Mouse (Mus musculus): ENCODE results near the gene Gm11634.
"Not testable (repeated sequence)": the region's sequence is repeated elsewhere in the genome, so short reads cannot be mapped to it uniquely, and the experiment has no call there.

Gm11634 gene

DNA sequence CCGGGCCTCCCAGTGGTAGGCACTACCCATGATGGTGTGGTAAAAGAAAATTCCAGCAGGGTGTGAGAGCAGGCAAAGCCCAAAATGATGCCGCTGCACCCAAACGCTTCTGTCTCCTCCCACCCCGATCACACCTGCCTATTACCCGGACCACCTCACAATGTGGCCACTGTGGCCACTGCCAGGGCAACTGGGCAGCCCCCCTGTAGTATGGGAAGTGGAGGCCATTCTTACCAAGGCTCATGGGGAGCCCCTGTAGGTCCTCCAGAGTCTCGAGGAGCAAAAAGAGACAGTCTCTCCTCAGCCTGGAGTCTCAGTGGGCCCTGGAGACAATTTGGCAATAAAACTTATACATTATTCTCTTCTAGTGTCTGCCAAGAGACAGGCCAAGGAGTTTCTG, at the start of gene Gm11634:
Gm11634 (minus strand) TSS at position 101 of the 400 bp plus-strand sequence.
- DNase-seq (ENCODE audit: low spot score) = no peak

DNA sequence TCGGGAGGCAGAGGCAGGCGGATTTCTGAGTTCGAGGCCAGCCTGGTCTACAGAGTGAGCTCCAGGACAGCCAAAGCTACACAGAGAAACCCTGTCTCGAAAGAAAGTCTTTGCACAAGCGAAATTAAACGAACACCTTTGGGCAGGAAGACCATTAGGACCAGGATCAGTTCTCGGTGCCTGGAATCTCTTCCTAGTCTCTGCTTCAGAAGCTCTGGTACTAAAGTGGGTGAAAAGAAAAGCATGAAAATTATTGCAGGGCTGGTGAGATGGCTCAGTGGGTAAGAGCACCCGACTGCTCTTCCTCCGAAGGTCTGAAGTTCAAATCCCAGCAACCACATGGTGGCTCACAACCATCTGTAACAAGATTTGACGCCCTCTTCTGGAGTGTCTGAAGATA, 48.0 kb upstream of the Gm11634 start:
- DNase-seq (ENCODE audit: low spot score) = not testable (repeated sequence)

DNA sequence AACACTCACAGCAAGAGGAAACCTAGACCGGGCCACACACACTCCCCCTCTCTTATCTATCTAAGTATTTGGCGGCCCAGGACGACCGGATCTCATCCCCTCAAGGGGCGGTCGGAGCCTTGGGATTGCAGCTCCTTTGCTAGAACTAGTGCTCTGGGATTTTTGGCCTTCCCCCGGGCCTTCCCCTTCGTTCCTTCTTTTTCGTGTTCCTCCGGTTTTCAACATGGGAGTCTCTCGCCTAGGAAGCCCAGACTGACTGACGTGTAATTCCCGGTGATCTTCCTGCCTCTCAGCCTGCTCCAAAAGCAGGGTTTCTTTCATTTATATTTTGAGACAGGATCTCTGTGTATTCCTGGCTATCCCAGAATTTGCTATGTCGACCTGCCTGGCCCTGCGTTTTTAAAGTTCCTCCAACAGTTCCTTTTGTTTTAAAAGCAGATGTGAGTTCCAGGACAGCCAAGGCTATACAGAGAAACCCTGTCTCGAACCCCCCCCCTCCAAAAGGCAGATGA, 47.3 kb upstream of the Gm11634 start:
- not testable (repeated sequence) for DNase-seq (ENCODE audit: low spot score)

DNA sequence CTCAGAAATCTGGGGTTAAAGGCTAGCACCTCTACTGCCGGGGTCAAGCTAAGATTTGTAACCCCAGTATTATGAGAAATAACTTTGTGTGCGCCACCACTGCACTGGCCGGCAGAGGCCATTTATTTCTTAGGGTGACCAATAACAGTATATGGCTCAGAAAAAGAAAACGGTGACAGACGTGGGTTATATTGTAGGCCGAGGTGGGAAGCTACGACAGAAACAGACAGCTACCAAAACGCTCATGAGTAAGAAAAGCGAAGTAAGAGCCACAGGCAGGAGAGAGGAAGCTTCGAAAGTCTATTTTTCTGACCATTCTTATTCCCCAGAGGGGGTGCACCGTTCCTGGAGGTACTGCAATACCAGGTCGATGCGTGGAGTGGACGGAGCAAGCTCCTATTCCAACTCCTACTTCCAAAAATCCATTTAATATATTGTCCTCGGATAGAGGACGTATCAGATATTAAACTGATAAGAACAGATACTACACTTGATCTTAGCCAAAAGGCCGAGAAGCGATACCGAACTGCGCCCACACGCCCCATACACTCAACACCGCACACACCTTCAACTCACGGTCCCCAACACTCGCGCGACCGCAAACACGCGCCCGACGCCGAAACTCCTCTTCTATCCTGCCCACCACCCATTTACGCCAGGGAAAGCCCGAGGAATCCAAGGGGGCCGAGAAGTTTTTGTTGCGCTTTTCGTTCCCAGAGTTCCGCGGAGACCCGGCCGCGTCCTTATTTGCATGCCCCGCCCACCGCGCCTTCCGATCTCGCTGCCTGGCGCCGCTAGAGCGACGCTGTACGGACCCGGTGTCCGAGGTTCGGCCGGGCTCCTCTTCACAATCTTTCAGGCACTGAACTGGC, 46.6 kb upstream of the Gm11634 start:
- DNase-seq (ENCODE audit: low spot score) = peak; percentile 88

DNA sequence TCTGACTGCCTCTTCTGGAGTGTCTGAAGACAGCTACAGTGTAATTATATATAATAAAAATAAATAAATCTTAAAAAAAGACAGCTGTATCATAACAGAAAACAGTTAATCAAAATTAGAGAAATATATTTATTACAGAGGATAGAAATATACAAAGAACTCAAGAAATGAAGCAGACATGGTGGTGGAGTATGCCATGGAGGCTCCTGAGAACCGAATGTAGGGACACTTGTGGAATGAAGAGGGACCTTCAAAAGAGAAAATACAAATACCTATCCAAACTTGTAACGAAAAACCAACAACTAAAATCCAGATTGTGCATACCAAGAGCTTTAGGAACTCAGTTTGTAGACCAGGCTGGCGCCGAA, 46.0 kb upstream of the Gm11634 start:
- not testable (repeated sequence) for DNase-seq (ENCODE audit: low spot score)

DNA sequence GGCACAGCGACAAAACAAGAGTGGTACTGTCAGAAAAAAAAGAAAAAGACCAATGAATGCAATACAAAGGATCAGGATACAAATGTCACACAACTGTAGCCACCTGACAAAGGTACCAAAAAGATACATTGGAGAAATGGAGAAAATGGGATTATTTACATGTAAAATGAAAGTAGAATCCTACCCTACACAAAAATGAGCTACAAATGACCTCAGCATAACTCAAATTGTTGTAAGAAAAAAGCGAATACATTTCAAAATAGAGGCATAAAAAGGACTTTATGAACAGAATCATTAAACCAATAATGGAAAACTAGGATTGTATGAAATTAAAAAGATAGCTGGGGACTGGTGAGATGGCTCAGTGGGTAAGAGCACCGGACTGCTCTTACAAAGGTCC, 45.5 kb upstream of the Gm11634 start:
- no peak for DNase-seq (ENCODE audit: low spot score)

DNA sequence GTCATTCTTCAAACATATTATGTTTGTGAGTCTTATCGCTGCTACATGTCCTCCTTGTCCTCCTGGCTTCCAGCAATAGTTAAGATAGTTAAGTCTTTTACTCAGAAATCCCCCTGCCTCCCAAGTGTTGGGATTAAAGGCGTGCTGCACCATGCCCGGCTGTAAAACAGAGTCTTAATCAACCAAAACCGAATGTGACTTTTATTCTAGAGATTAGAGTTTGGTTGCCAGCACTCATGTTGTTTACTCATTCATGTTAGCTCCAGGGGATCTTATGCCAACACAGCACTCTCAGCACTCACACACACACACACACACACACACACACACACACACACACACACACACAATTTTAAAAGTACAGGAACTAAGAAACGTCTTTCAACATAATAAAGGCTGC, 43.9 kb upstream of the Gm11634 start:
- no peak for DNase-seq (ENCODE audit: low spot score)

DNA sequence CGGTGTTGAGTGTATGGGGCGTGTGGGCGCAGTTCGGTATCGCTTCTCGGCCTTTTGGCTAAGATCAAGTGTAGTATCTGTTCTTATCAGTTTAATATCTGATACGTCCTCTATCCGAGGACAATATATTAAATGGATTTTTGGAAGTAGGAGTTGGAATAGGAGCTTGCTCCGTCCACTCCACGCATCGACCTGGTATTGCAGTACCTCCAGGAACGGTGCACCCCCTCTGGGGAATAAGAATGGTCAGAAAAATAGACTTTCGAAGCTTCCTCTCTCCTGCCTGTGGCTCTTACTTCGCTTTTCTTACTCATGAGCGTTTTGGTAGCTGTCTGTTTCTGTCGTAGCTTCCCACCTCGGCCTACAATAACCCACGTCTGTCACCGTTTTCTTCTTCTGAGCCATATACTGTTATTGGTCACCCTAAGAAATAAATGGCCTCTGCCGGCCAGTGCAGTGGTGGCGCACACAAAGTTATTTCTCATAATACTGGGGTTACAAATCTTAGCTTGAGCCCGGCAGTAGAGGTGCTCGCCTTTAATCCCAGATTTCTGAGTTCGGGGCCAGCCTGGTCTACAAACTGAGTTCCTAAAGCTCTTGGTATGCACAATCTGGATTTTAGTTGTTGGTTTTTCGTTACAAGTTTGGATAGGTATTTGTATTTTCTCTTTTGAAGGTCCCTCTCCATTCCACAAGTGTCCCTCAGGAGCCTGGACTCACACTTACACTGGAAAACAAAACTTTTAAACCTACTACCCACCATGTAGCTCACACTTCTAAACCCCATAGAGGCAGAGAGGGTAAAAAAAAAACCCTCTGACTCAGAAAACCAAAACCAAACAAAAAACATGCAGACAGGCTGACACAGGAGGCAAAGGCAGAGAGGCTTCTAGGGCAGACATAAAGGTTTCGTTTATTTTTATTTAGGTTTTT, 42.9 kb upstream of the Gm11634 start:
- DNase-seq (ENCODE audit: low spot score) = peak; percentile 87

DNA sequence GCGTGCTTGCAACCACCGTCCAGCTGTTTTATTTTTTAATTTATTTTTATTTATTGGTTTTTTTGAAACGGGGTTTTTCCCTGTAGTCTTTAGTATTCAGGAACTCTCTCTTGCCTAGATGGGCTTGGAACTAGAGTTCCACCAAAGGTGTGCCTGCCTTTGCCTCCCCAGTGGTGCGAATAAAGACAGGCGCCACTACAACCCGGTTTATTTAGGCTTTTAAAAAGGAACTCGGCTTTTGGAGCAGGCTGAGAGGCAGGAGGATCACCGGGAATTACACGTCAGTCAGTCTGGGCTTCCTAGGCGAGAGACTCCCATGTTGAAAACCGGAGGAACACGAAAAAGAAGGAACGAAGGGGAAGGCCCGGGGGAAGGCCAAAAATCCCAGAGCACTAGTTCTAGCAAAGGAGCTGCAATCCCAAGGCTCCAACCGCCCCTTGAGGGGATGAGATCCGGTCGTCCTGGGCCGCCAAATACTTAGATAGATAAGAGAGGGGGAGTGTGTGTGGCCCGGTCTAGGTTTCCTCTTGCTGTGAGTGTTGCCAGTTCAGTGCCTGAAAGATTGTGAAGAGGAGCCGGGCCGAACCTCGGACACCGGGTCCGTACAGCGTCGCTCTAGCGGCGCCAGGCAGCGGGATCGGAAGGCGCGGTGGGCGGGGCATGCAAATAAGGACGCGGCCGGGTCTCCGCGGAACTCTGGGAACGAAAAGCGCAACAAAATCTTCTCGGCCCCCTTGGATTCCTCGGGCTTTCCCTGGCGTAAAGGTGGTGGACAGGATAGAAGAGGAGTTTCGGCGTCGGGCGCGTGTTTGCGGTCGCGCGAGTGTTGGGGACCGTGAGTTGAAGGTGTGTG, 42.0 kb upstream of the Gm11634 start:
- DNase-seq (ENCODE audit: low spot score) = peak; percentile 78

DNA sequence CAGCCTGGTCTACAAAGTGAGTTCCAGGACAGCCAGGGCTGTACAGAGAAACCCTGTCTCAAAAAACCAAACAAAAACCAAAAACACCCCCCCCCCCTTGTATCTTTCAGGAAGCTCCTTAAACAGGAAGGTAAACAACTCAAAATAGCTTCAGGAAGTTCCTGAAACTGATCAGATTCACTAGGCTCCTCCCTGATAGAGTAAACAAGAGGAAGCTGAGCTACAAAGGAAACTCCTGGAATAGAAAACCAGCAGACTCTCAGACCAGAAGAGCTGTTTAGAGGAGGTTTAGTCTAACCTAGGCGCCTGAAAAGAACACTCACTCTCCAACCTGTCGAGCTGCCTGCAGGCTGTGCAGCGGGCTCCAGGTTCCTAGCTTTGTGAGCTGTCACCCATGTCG, 40.7 kb upstream of the Gm11634 start:
- DNase-seq (ENCODE audit: low spot score) = no peak

DNA sequence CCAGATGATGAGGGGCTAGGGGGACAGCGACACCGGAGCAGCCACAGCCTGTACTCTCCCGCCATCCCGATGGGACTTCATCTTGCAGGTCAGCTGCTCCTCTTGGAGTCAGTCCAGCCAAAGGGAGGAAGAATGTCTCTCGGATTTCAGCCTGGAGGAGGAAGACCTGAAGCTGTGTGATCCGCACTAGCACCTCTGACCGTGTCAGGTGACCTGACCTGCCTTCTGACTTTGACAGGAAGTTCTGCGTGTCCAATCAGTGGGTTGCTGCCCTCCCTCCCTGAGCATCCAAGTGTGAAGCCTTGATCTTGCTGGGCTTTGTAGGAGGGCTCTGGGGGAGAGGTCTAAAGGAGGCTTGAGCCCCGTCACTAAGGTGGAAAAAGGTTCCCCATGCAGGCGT, 36.6 kb upstream of the Gm11634 start:
- no peak for DNase-seq (ENCODE audit: low spot score)

DNA sequence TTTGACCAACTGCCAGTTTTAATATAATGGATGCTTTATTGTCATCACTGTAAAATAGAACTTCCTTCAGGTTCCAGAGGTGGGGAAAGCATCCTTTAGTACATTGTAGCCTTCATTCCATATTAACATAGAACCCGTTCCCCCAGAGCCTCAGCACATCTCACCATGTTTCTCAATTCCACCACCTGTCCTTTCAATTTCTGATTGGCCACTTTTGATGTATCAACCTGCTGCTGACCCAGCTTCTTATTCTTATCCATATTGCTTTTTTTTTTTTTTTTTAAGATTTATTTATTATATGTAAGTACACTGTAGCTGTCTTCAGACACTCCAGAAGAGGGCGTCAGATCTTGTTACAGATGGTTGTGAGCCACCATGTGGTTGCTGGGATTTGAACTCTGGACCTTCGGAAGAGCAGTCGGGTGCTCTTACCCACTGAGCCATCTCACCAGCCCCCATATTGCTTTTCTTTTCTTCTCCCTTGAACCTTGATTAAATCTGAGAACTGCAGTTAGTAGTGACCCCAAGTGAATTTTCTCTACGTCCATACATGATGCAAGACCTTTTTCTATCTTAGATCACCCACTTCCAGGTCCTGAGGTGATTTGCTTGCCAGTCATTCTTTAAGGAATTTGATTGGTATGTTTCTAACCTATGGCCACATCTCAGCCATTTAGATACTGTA, 29.8 kb upstream of the Gm11634 start:
- not testable (repeated sequence) for DNase-seq (ENCODE audit: low spot score)

DNA sequence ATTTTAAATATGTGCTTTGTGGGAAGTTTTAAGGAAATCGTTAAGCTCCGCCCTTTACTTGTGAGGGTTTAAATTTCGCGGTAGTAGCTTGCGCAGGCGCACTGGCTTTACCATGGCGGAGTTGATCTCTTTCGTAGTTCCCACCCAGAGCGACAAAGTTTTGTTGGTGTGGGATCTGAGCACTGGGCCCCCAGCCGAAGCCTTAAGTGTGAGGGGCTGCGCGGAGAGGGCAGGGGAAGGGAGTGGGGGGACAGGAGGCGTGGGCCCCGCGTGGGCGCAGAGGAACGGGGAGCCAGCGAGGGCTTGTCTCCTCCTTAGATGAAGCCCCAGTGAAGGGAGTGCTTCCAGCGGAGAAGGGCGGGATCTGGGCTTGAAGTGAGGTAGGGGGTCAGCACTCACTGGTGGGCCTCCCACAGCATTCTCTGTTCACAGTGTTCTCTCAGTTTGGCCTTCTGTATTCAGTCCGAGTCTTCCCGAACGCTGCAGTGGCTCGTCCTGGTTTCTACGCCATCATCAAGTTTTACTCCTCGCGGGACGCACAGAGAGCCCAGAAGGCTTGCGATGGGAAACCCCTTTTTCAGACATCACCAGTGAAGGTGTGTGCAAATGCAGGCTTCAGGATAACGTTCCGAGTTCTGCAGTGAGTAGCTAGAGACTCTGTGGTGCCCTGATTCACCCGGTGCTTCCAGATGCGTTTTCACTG, 29.0 kb upstream of the Gm11634 start:
- peak; percentile 96 for DNase-seq (ENCODE audit: low spot score)

DNA sequence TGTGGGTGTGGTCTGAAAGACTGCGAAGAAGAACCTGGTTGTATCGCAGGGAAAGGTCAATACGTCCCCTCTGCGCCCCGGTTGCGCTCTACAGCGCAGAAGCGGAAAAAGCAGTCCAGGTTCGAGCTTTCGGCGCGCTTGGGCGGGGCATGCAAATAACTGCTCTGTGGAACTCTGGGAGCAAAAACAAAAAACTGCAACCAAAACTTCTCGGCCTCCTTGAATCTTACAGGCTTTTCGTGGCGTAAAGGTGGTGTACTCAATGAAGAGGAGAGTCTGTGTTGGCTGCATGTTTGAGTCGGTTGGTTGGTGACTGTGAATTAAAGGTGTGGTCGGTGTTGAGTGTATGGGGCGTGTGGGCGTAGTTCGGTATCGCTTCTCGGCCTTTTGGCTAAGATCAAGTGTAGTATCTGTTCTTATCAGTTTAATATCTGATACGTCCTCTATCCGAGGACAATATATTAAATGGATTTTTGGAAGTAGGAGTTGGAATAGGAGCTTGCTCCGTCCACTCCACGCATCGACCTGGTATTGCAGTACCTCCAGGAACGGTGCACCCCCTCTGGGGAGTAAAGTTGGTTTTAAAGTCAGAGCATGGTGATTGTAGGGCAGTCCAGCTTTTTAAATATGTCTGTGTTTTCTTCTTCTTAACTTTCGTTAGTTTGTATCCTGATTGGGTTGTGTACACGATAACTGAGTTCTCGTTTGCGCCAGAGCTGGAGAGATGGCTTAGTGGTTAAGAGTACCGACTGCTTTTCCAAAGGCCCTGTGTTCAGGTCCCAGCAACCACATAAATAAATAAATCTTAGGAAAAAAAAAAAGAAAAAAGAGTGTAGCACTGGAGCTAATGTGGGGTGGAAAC, 28.2 kb upstream of the Gm11634 start, which contains the start of gene Rdm1:
Rdm1 (plus strand) TSS at position 201 of the 862 bp plus-strand sequence.
- peak; percentile 95 for DNase-seq (ENCODE audit: low spot score)

DNA sequence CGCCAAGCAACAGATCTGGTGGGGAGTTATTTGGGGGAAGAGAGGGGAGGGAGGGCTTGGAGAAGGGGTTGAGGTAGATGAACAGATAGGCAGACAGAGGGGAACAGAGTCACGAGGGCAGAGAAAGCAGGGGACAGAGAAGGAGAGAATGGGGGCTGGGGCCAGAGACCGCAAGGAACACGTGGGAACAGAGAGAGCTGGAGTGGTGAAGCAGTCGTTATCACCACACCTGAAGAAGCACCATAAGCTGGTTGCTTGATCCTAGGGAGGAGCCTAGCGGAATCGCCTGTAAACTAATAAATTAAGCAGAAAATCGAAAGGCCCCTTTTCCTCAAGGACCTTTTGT, 27.6 kb upstream of the Gm11634 start:
- DNase-seq (ENCODE audit: low spot score) = no peak

DNA sequence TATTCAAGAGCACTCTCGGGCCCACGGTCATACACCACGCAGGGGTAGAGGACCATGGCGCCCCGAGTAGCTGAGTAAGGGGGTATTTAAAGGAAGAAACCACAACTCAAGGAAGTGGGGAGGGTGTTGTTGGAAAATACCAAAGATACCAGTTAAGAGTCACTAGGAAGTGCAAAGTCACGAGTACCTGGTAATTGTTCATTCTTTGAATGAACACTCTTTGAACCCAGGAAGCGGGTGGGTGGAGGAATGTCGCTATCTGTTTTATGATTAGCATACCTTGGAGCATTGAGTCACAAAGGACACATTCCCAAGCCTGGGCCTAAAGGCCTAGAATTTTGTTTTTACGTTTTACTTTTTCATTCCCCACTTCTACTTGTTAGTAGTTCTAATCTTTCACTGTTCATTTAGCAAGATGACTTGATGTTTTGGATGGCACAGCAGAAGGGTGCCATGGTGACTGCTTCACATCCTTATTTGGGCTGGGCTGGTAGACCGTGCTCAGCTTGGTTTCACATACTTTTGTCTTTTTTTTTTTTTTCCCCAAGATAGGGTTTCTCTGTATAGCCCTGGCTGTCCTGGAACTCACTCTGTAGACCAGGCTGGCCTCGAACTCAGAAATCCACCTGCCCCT, 21.1 kb upstream of the Gm11634 start:
- not testable (repeated sequence) for DNase-seq (ENCODE audit: low spot score)

DNA sequence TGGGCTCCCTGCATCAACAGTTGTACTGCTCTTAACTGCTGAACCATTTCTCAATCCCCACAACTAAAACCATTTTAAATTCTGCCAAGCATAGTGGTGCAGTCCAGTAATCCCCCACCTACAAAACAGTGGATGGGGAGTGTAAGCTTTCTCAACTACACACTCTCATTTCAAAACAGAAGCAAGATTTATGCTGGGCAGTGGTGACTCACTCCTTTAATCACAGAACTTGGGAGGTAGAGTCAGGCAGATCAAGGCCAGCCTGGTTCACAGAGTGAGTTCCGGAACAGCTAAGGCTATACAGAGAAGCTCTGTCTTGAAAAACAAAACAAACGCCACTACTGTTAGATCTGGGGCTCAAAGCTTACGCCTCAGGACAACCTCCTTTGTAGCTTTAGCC, 19.5 kb upstream of the Gm11634 start:
- DNase-seq (ENCODE audit: low spot score) = no peak

DNA sequence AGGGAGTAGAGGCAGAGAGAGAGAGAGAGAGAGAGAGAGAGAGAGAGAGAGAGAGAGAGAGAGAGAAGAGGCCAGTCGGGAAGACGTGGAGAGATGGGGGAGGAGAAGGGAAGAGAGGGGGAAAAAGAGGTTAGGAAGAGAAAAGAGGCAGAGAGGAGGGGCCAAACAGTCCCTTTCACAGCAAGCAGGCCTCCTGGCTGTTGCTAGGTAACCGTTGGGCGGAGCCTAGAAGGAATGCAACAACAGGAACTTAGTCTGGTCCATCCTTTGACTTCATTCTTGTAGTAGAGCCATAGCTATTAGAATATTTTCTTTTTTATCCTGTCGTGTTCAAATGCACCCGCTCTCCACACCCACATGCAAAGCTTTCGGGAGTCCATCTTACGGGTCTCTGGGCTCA, 18.8 kb upstream of the Gm11634 start:
- DNase-seq (ENCODE audit: low spot score) = peak; percentile 69

Measured in yolk sac, embryonic 10.5 days (tissue).